Mouse (Mus musculus) lung, postnatal 36 days (tissue): ENCODE measurements around the gene Gm6583.
"Not testable (repeated sequence)": the region's sequence is repeated elsewhere in the genome, so short reads cannot be mapped to it uniquely, and the experiment has no call there.

Experiments
- DNase-seq: peaks from one replicate; pipeline ENCODE4 v3.0.0; 2022; ENCODE audit warnings: mixed read lengths

Gm6583 gene

DNA sequence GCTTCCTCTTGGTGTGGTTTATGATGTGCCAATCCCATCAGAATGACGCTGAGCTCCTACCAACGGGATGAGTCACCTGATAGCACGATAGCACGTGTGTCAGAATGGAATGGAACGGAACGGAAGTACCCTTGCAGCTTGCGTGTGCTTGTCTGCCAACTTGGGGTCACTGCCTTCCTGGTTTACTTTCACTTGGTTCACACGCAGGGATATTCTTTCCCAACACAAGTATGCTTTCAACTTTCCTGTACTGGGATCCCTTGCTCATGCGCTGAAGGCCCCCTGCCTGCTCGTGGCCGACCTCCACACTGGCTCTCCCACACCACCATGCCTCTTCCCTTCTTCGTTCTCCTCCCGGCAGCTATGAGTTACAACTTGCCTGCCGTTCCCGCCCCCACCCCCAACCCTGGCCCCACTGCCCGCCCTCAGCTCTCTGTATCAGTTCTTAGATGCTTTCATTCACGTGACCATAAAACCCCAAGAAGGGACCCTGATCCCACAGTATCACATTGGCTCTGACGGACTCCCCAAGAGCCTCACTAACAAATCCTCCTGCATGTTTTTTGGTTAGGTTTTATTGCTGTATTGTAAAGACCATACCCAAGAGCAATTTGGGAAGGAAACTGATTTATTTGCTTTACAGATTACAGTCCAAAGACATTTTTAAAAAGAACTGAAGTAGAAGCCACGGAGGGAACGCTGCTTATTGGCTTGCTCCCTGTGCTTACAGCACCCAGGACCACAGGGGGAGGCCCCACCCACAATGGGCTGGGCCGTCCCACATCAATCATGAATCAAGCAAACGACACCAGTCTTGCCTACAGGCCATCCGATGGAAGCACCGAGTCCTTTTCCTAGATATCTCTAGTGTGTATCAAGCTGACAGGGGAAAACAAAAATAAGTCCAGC, 30.9 kb downstream of the Gm6583 start:
- peak; percentile 84 for DNase-seq

DNA sequence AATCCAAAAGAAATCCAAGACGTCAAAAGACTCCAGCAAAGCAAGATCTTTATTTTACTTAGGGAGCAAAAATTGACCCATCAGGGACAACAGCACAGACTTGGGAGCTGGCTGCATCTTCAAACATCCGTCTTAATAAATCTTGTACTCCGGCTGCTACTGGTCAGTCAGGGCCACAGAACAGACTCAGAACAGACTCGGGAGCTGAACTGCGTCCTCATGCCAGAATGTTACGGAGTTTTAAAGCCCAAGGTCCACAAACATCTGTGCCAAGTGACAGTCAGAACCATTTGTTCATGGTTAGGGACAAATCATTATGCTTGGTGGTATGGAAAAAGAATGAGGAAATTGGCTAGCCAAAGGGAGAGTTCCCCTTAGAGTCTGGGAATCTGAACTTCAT, 32.6 kb downstream of the Gm6583 start:
- no peak for DNase-seq

DNA sequence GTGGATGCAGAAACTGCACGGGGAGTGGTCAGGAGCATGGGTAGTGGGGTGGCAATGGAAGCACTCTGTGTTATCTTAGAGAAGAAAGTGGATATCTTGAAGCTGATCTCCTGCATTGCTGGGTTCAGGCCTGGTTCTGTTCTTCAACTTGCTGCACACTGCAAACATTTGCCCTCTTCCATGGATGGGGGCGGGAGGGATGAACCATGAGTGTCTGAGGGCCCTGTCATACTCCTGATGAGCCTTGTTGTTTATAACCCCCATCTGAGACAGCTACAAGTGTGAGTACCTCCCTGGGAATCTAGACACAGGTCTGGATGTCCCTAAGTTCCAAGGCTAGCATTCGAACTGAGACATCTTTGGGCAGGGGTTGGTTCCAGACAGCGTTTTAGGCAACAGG, 34.5 kb downstream of the Gm6583 start:
- DNase-seq: no peak

DNA sequence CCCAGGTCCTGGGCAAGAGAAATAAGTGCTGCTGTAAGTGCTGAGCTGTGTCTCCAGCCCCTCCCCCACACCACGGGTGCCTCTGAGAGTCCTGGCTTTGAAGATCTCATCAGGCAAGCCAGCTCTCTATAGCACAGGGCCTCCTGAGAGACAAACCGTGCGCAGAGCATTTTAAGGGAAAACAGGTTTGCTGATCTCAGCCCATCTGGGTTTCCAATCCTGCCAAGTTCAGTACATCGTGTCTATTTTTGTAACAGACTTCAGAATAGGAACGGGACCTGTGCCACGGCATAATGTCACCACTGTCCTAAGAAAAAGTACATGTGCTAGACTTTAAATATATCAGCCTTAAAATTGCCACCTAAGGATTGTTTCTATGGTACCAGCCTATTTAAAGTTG, 34.9 kb downstream of the Gm6583 start:
- no peak for DNase-seq

DNA sequence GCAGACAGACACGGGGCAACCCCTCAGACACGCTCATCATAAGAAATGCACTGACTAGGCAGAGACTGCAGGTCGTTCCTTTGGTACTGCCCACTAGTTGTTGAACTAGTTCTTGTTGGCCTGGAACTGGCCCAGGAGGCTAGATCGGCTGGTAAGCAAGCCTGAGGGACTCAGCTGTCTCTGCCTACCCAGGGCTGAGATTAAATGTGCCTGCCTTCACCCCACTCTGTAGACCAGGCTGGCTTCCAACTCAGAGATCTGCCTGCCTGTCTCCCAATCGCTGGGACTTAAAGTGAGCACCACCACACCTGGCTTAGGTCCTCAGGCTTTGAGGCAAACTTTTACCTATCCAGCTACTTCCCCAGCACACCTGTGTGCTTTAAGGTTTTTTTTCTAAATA, 35.5 kb downstream of the Gm6583 start:
- DNase-seq: no peak

DNA sequence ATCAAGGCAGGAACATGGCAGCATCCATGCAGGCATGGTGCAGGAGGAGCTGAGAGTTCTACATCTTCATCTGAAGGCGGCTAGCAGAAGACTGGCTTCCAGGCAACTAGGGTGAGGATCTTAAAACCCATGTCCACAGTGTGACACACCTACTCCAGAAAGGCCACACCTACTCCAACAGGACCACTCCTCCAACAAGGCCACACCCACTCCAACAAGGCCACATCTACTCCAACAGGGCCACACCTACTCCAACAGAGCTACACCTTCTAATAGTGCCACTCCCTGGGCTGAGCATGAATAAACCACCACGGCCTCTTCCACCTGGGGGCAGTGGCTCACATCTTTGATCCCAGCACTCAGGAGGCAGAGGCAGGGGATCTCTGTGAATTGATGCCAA, 36.5 kb downstream of the Gm6583 start:
- DNase-seq: not testable (repeated sequence)

DNA sequence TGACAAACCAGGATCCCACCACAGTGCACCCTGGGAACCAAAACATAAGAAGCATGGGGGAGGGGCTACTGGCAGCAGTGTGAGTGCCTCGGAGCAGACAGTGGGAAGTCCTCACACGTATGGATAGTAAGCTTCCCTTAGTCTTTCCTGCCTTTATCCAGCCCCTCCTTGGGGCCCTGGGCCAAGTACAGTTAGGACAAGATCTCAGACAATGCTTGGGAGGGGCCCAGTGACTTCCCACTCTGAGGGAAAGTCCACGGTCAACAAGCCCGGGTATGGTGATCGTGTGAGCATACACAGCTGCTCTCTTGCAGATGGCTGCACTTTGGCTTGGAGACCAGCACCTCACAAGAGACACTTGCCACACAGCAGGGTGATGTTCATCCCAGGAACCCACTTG, 38.5 kb downstream of the Gm6583 start:
- DNase-seq: peak; percentile 77

DNA sequence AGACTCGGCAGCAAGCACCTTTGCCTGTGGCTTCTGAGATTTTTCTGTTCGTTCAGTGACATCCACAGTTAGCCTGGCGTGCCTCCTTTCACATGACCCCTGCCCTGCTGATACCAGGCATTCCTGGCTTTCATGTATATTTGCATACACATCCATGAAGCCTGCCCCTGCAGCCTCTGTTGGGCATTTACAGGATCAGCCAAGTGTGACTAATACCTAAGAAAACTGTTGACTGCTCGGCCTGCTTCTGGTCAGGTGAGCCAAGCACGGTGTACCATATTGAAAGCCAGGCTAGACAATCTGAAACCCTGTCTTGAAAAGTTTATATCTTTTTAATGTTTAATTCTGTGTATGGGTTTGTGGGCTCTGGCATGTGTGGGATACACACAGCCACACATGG, 39.4 kb downstream of the Gm6583 start:
- no peak for DNase-seq

DNA sequence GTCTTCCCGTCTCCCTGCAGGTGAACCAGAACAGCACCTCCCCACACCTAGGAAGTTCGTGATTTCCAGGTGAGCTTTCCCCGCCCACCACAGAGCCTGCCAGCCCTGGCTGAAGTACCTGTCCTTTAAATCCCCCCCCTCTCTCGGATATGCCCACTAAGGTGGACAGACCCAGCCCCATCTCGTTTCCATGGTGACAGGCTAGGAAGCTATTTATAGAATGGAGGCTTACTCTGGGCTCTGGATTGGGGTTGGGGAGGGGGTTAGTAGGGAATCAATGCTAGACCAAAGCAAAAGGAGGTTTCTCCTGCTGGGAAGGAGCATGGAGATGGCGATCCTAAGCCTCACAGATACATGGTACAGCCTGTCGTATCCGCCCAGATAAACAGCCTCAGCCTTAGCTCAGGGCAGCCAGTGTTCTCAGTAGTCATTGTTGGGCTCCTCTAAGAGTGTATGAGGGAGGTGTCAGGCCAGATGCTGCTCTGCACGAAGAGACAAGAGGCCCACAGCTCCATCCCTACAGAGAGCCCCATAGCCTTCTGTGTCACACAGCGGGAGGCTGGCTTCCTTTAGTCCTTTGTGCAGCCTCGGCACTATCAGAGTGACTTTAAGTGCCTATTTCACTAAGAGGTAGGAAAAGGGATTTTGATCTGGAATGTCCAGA, 42.5 kb downstream of the Gm6583 start:
- no peak for DNase-seq

DNA sequence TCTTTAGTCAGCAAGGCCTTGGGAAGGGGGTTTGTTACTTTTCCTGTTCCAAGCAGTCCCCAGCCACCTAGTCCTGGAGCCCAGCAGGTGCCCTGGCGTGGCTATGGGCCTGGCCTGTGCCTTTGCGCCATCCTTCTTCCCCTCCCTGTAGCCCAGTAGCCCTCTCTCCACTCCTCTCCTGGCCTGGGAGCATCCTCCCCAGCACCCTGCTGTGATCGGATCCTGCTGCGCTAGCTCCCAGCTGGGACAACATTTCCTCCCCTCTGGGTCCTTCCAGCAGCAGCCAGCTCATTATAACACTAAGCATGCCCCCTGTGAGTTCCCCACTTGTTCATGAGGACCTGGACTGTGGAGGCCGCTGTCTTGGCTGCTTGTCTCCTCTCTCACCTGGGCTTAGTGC, 50.0 kb downstream of the Gm6583 start:
- DNase-seq: no peak
